Mouse (Mus musculus) embryonic facial prominence, embryonic 14.5 days (tissue): ENCODE data around the gene Foxo3. TPM values are rescaled to one million over a fixed set of nuclear protein-coding genes. Genes with fewer than 3 reads are reported as not detected.
A peak's percentile ranks its signal among the peaks of the same experiment; 100 is the strongest.

Experiments
- ATAC-seq: fragments of 200-750 bp; cut with Nextera tagmentation; 2 replicates; pipeline ENCODE4 v1.8.0; 2017; ENCODE audit warnings: low read depth, moderate number of reproducible peaks, moderate TSS enrichment
- DNase-seq: peaks from one replicate; pipeline ENCODE4 v3.0.0-alpha.2; 2015; ENCODE audit warnings: low spot score
- H3K27ac ChIP-seq: fragments of 300-500 bp; sonication (generic); replicated peaks from 2 replicates; pipeline ENCODE4 v1.5.1; 2014; ENCODE audit warnings: low read depth, mild to moderate bottlenecking, low read length, moderate library complexity
- H3K27me3 ChIP-seq: fragments of 300-500 bp; sonication (generic); replicated peaks from 2 replicates; pipeline ENCODE4 v1.6.1; 2014; ENCODE audit warnings: low read length; ENCODE audit not compliant: control insufficient read depth, insufficient read depth
- H3K36me3 ChIP-seq: fragments of 300-500 bp; sonication (generic); 2 replicates; pipeline ENCODE4 v1.6.1; 2014; ENCODE audit warnings: low read length, mixed read lengths; ENCODE audit not compliant: control insufficient read depth, insufficient read depth
- H3K4me1 ChIP-seq: fragments of 300-500 bp; sonication (generic); 2 replicates; pipeline ENCODE4 v1.6.1; 2014; ENCODE audit warnings: antibody characterized with exemption, low read length; ENCODE audit not compliant: control insufficient read depth, insufficient read depth
- H3K4me2 ChIP-seq: fragments of 300-500 bp; sonication (generic); 2 replicates; pipeline ENCODE4 v1.6.1; 2014; ENCODE audit warnings: low read depth, mild to moderate bottlenecking, low read length, moderate library complexity, mixed read lengths
- H3K4me3 ChIP-seq: fragments of 300-500 bp; sonication (generic); 2 replicates; pipeline ENCODE4 v1.5.1; 2014; ENCODE audit warnings: low read depth, mild to moderate bottlenecking, low read length
- H3K9ac ChIP-seq: fragments of 300-500 bp; sonication (generic); 2 replicates; pipeline ENCODE4 v1.6.1; 2014; ENCODE audit warnings: low read depth, mild to moderate bottlenecking, low read length, moderate library complexity, mixed read lengths
- H3K9me3 ChIP-seq: fragments of 300-500 bp; sonication (generic); 2 replicates; pipeline ENCODE4 v1.6.1; 2016; ENCODE audit warnings: low read length; ENCODE audit not compliant: control insufficient read depth
- WGBS: fragments of 180-500 bp; shearing (Covaris S2); extraction: QIAGEN DNeasy Blood & Tissue Kit; methylation state at CpG from one replicate; pipeline ENCODE4 v1.1.7; 2014; 5-methylcytosine and 5-hydroxymethylcytosine counted together
- polyA plus RNA-seq: library from polyadenylated mRNA; unstranded; fragments of >200 nt; fragmentation: Nextera tagmentation; extraction: Ambion mirVana; gene quantifications from 2 replicates; pipeline ENCODE4 v1.2.1, GENCODE M21; 2014

Foxo3 gene
- polyA plus RNA-seq, 1 experiment from 2014 or later = 12.3 TPM

GRCm38 (mm10) chr10:42273760-42274691 is 2.5 kb downstream of the Foxo3 start:
- 19% methylated on average over 21 of the region's 21 CpGs for WGBS
- Histone ChIP-seq H3K4me3 (peak overlapping the region; percentile 85), H3K36me3 (peaks cover 6% of the 10 kb centered on the region; the same call in 1 of the 2 replicates), H3K4me1 (peaks cover 20% of the 10 kb centered on the region), H3K4me2 (peak overlapping the region; percentile 99), H3K27me3 (no peaks in the 10 kb centered on the region), H3K9me3 (no peaks in the 10 kb centered on the region), H3K27ac (no peak overlapping the region), H3K9ac (peak overlapping the region; percentile 83)
- DNase-seq (peak; percentile 57), ATAC-seq (no peak)

GRCm38 (mm10) chr10:42273403-42273759 is 3.2 kb downstream of the Foxo3 start:
- H3K27ac ChIP-seq = no peak overlapping the region
- H3K4me1 ChIP-seq = peaks cover 17% of the 10 kb centered on the region
- DNase-seq (no peak), ATAC-seq (no peak)
- 68% methylated on average over 6 of the region's 6 CpGs for WGBS
- H3K27me3 ChIP-seq = no peaks in the 10 kb centered on the region
- H3K9ac ChIP-seq = peak overlapping the region; percentile 83
- H3K4me3 ChIP-seq = peak overlapping the region; percentile 85
- no peaks in the 10 kb centered on the region for H3K9me3 ChIP-seq
- H3K36me3 ChIP-seq = peaks cover 9% of the 10 kb centered on the region; the same call in 1 of the 2 replicates
- peak overlapping the region; percentile 99 for H3K4me2 ChIP-seq

- Histone ChIP-seq H3K4me2 (peak overlapping the region; percentile 14), H3K27me3 (no peaks in the 10 kb centered on the region), H3K9me3 (no peaks in the 10 kb centered on the region), H3K36me3 (peaks cover 24% of the 10 kb centered on the region), H3K9ac (no peak overlapping the region), H3K4me3 (no peak overlapping the region), H3K4me1 (peaks cover 17% of the 10 kb centered on the region), H3K27ac (no peak overlapping the region)
- ATAC-seq = no peak
- 55% methylated on average over 11 of the region's 11 CpGs for WGBS
- DNase-seq = no peak
Observed at GRCm38 (mm10) chr10:42271454-42272230, 4.9 kb downstream of the Foxo3 start.

GRCm38 (mm10) chr10:42270277-42271083 is 6.1 kb downstream of the Foxo3 start:
- Histone ChIP-seq H3K27ac (no peak overlapping the region), H3K36me3 (peaks cover 35% of the 10 kb centered on the region), H3K9me3 (no peaks in the 10 kb centered on the region), H3K4me3 (no peak overlapping the region), H3K4me2 (no peak overlapping the region), H3K27me3 (no peaks in the 10 kb centered on the region), H3K9ac (no peak overlapping the region), H3K4me1 (peaks cover 17% of the 10 kb centered on the region)
- DNase-seq (no peak), ATAC-seq (no peak)
- 58% methylated on average over 10 of the region's 10 CpGs for WGBS

GRCm38 (mm10) chr10:42269281-42270025 is 7.1 kb downstream of the Foxo3 start:
- DNase-seq (no peak), ATAC-seq (no peak)
- no peak overlapping the region for H3K27ac ChIP-seq
- no peak overlapping the region for H3K4me2 ChIP-seq
- 51% methylated on average over 15 of the region's 15 CpGs for WGBS
- H3K27me3 ChIP-seq = no peaks in the 10 kb centered on the region
- no peak overlapping the region for H3K4me3 ChIP-seq
- peaks cover 16% of the 10 kb centered on the region for H3K4me1 ChIP-seq
- no peaks in the 10 kb centered on the region for H3K9me3 ChIP-seq
- H3K9ac ChIP-seq = no peak overlapping the region
- peaks cover 43% of the 10 kb centered on the region for H3K36me3 ChIP-seq

GRCm38 (mm10) chr10:42267811-42268545 is 8.6 kb downstream of the Foxo3 start:
- DNase-seq = no peak
- Histone ChIP-seq H3K4me2 (no peak overlapping the region), H3K4me3 (no peak overlapping the region), H3K9me3 (no peaks in the 10 kb centered on the region), H3K27me3 (no peaks in the 10 kb centered on the region), H3K27ac (no peak overlapping the region), H3K4me1 (0 out of 2 replicates have a peak, but pooled peaks cover 3% of the 10 kb centered on the region), H3K9ac (no peak overlapping the region), H3K36me3 (peaks cover 36% of the 10 kb centered on the region)
- ATAC-seq = no peak
- 79% methylated on average over 5 of the region's 5 CpGs for WGBS

- Histone ChIP-seq H3K4me1 (no peaks in the 10 kb centered on the region), H3K4me3 (no peak overlapping the region), H3K4me2 (no peak overlapping the region), H3K27me3 (no peaks in the 10 kb centered on the region), H3K9ac (no peak overlapping the region), H3K9me3 (no peaks in the 10 kb centered on the region), H3K27ac (no peak overlapping the region), H3K36me3 (peaks cover 37% of the 10 kb centered on the region)
- WGBS = 93% methylated on average over 11 of the region's 11 CpGs
- ATAC-seq (no peak), DNase-seq (no peak)
Observed at GRCm38 (mm10) chr10:42265021-42265689, 11.4 kb downstream of the Foxo3 start.
